Mouse (Mus musculus) kidney, embryonic 16.5 days (tissue): ENCODE measurements around the gene R3hdm1. TPM values are rescaled to one million over a fixed set of nuclear protein-coding genes. Genes with fewer than 3 reads are reported as not detected.

Source experiments
- ATAC-seq: fragments of 200-750 bp; cut with Nextera tagmentation; 2 replicates; pipeline ENCODE4 v1.8.0; 2017; ENCODE audit warnings: moderate TSS enrichment; ENCODE audit not compliant: low FRiP score, low TSS enrichment
- H3K27ac ChIP-seq: fragments of 300-500 bp; sonication (generic); 2 replicates; pipeline ENCODE4 v1.5.1; 2014; ENCODE audit warnings: low read length
- H3K27me3 ChIP-seq: fragments of 300-500 bp; sonication (generic); 2 replicates; pipeline ENCODE4 v1.6.1; 2014; ENCODE audit warnings: low read length, control low read depth, mixed read lengths; ENCODE audit not compliant: insufficient read depth
- H3K36me3 ChIP-seq: fragments of 300-500 bp; sonication (generic); 2 replicates; pipeline ENCODE4 v1.6.1; 2014; ENCODE audit warnings: low read length, control low read depth, mixed read lengths; ENCODE audit not compliant: insufficient read depth
- H3K4me1 ChIP-seq: fragments of 300-500 bp; sonication (generic); 2 replicates; pipeline ENCODE4 v1.6.1; 2014; ENCODE audit warnings: low read length, control low read depth, mixed read lengths; ENCODE audit not compliant: insufficient read depth
- H3K4me2 ChIP-seq: fragments of 300-500 bp; sonication (generic); replicated peaks from 2 replicates; pipeline ENCODE4 v1.6.1; 2014; ENCODE audit warnings: low read depth, low read length
- H3K4me3 ChIP-seq: fragments of 300-500 bp; sonication (generic); 2 replicates; pipeline ENCODE4 v1.5.1; 2014; ENCODE audit warnings: mild to moderate bottlenecking, low read length
- H3K9ac ChIP-seq: fragments of 300-500 bp; sonication (generic); replicated peaks from 2 replicates; pipeline ENCODE4 v1.6.1; 2014; ENCODE audit warnings: low read length
- H3K9me3 ChIP-seq: fragments of 300-500 bp; sonication (generic); 2 replicates; pipeline ENCODE4 v1.6.1; 2016; ENCODE audit warnings: low read length, control low read depth
- WGBS: fragments of 180-500 bp; shearing (Covaris S2); extraction: QIAGEN DNeasy Blood & Tissue Kit; methylation state at CpG from one replicate; pipeline ENCODE4 v1.1.7; 2014; 5-methylcytosine and 5-hydroxymethylcytosine counted together
- polyA plus RNA-seq: library from polyadenylated mRNA; unstranded; fragments of >200 nt; fragmentation: Nextera tagmentation; extraction: Ambion mirVana; gene quantifications from 2 replicates; pipeline ENCODE4 v1.2.1, GENCODE M21; 2015

R3hdm1 gene
- polyA plus RNA-seq, 1 experiment from 2014 or later, result 47.1 TPM

GRCm38 (mm10) chr1:128076791-128077479 is 26.2 kb upstream of the R3hdm1 start:
- ATAC-seq, result no peak

GRCm38 (mm10) chr1:128077788-128078187 is 25.3 kb upstream of the R3hdm1 start:
- H3K4me3 ChIP-seq, result no peak overlapping the region
- H3K4me1 ChIP-seq, result no peaks in the 10 kb centered on the region
- no peaks in the 10 kb centered on the region for H3K27me3 ChIP-seq
- no peak overlapping the region for H3K9ac ChIP-seq
- 93% methylated on average over 2 of the region's 2 CpGs for WGBS
- H3K9me3 ChIP-seq, result no peaks in the 10 kb centered on the region
- H3K36me3 ChIP-seq, result no peaks in the 10 kb centered on the region
- ATAC-seq, result no peak
- H3K27ac ChIP-seq, result no peak overlapping the region
- H3K4me2 ChIP-seq, result no peak overlapping the region

More at GRCm38 (mm10) chr1:128076791-128077479, 26.2 kb upstream of the R3hdm1 start:
- Histone ChIP-seq H3K36me3 (no peaks in the 10 kb centered on the region), H3K9me3 (no peaks in the 10 kb centered on the region), H3K9ac (no peak overlapping the region), H3K4me1 (no peaks in the 10 kb centered on the region), H3K4me3 (no peak overlapping the region), H3K27ac (no peak overlapping the region), H3K4me2 (no peak overlapping the region), H3K27me3 (no peaks in the 10 kb centered on the region)
- 81% methylated on average over 8 of the region's 8 CpGs for WGBS

- Histone ChIP-seq H3K27me3 (no peaks in the 10 kb centered on the region), H3K27ac (no peak overlapping the region), H3K4me2 (no peak overlapping the region), H3K4me1 (no peaks in the 10 kb centered on the region), H3K36me3 (no peaks in the 10 kb centered on the region), H3K4me3 (no peak overlapping the region), H3K9ac (no peak overlapping the region), H3K9me3 (no peaks in the 10 kb centered on the region)
- no peak for ATAC-seq
- 94% methylated on average over 1 of the region's 1 CpGs for WGBS
Observed at GRCm38 (mm10) chr1:128078646-128079045, 24.5 kb upstream of the R3hdm1 start.

- no peaks in the 10 kb centered on the region for H3K4me1 ChIP-seq
- WGBS, result 90% methylated on average over 5 of the region's 5 CpGs
- no peak overlapping the region for H3K4me3 ChIP-seq
- no peak overlapping the region for H3K9ac ChIP-seq
- no peak for ATAC-seq
- no peak overlapping the region for H3K4me2 ChIP-seq
- H3K27me3 ChIP-seq, result no peaks in the 10 kb centered on the region
- H3K9me3 ChIP-seq, result no peaks in the 10 kb centered on the region
- H3K27ac ChIP-seq, result no peak overlapping the region
- H3K36me3 ChIP-seq, result no peaks in the 10 kb centered on the region
Observed at GRCm38 (mm10) chr1:128080936-128081696, 22.0 kb upstream of the R3hdm1 start.

- Histone ChIP-seq H3K4me2 (no peak overlapping the region), H3K27me3 (no peaks in the 10 kb centered on the region), H3K9ac (no peak overlapping the region), H3K4me3 (no peak overlapping the region), H3K36me3 (no peaks in the 10 kb centered on the region), H3K4me1 (no peaks in the 10 kb centered on the region), H3K27ac (no peak overlapping the region), H3K9me3 (no peaks in the 10 kb centered on the region)
- 86% methylated on average over 7 of the region's 7 CpGs for WGBS
- ATAC-seq, result no peak
Observed at GRCm38 (mm10) chr1:128081873-128082272, 21.2 kb upstream of the R3hdm1 start.

- Histone ChIP-seq H3K4me2 (no peak overlapping the region), H3K27me3 (no peaks in the 10 kb centered on the region), H3K36me3 (no peaks in the 10 kb centered on the region), H3K9me3 (no peaks in the 10 kb centered on the region), H3K27ac (no peak overlapping the region), H3K9ac (no peak overlapping the region), H3K4me1 (no peaks in the 10 kb centered on the region), H3K4me3 (no peak overlapping the region)
- WGBS, result 90% methylated on average over 7 of the region's 7 CpGs
- ATAC-seq, result no peak
Observed at GRCm38 (mm10) chr1:128082800-128083199, 20.3 kb upstream of the R3hdm1 start.

GRCm38 (mm10) chr1:128094686-128095085 is 8.4 kb upstream of the R3hdm1 start:
- no peak for ATAC-seq
- Histone ChIP-seq H3K36me3 (peaks cover 14% of the 10 kb centered on the region), H3K27me3 (no peaks in the 10 kb centered on the region), H3K4me3 (no peak overlapping the region), H3K4me2 (no peak overlapping the region), H3K9me3 (no peaks in the 10 kb centered on the region), H3K27ac (no peak overlapping the region), H3K4me1 (no peaks in the 10 kb centered on the region), H3K9ac (no peak overlapping the region)
- WGBS, result 94% methylated on average over 1 of the region's 2 CpGs

GRCm38 (mm10) chr1:128098309-128098708 is 4.8 kb upstream of the R3hdm1 start:
- 97% methylated on average over 1 of the region's 1 CpGs for WGBS
- H3K36me3 ChIP-seq, result no peaks in the 10 kb centered on the region
- H3K4me1 ChIP-seq, result no peaks in the 10 kb centered on the region
- H3K9ac ChIP-seq, result no peak overlapping the region
- H3K4me2 ChIP-seq, result no peak overlapping the region
- no peaks in the 10 kb centered on the region for H3K9me3 ChIP-seq
- H3K27me3 ChIP-seq, result no peaks in the 10 kb centered on the region
- no peak overlapping the region for H3K4me3 ChIP-seq
- H3K27ac ChIP-seq, result no peak overlapping the region
- ATAC-seq, result no peak

GRCm38 (mm10) chr1:128102251-128102640 is 855 bp upstream of the R3hdm1 start:
- H3K27me3 ChIP-seq, result no peaks in the 10 kb centered on the region
- WGBS, result under 1% methylated on average over 15 of the region's 15 CpGs
- H3K9ac ChIP-seq, result peak overlapping the region; percentile 71
- peak overlapping the region; percentile 91 for H3K27ac ChIP-seq
- ATAC-seq, result peak; percentile 12
- peak overlapping the region; percentile 98 for H3K4me3 ChIP-seq
- H3K9me3 ChIP-seq, result no peaks in the 10 kb centered on the region
- H3K4me2 ChIP-seq, result peak overlapping the region; percentile 65
- peaks cover 10% of the 10 kb centered on the region for H3K4me1 ChIP-seq
- no peaks in the 10 kb centered on the region for H3K36me3 ChIP-seq

GRCm38 (mm10) chr1:128103520-128104088 is 503 bp downstream of the R3hdm1 start:
- Histone ChIP-seq H3K9ac (peak overlapping the region; percentile 92), H3K36me3 (no peaks in the 10 kb centered on the region), H3K4me1 (peaks cover 10% of the 10 kb centered on the region), H3K27me3 (no peaks in the 10 kb centered on the region), H3K4me2 (peak overlapping the region; percentile 81), H3K4me3 (peak overlapping the region; percentile 98), H3K9me3 (no peaks in the 10 kb centered on the region), H3K27ac (peak overlapping the region; percentile 95)
- under 1% methylated on average over 43 of the region's 47 CpGs for WGBS
- peak; percentile 66 for ATAC-seq
